Mouse (Mus musculus): ENCODE measurements around the gene Hexa. TPM values are rescaled to one million over a fixed set of nuclear protein-coding genes. Genes with fewer than 3 reads are reported as not detected.

Gene Hexa
- polyA plus RNA-seq (2012; rRNA removed): 24.9 and 35.8 TPM in 2 replicates

DNA sequence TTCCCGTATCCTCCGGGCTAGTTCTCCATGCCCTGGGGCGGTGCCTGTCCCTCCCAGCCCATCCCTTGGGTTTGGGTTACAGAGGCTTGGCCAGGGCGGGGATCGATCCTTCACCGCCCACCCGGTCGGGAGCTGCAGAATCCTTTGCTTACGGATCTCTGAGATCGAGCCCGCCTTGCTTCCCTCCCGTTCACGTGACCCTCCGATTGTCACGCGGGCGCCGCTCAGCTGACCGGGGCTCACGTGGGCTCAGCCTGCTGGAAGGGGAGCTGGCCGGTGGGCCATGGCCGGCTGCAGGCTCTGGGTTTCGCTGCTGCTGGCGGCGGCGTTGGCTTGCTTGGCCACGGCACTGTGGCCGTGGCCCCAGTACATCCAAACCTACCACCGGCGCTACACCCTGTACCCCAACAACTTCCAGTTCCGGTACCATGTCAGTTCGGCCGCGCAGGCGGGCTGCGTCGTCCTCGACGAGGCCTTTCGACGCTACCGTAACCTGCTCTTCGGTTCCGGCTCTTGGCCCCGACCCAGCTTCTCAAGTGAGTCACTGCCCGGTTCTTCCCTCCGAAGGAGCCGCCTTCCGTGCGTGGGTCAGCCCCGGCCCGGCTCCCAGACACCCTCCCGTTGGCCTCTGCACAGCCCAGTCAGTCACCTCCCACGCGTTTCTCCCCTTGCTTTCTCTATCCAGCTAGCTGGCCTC lies at the start of gene Hexa, which contains the start of gene Tmem202:
Gene Hexa (plus strand): TSS at position 100 of the 697 bp plus-strand sequence.
Gene Tmem202 (minus strand): TSS at position 407 of the 697 bp plus-strand sequence.

DNA sequence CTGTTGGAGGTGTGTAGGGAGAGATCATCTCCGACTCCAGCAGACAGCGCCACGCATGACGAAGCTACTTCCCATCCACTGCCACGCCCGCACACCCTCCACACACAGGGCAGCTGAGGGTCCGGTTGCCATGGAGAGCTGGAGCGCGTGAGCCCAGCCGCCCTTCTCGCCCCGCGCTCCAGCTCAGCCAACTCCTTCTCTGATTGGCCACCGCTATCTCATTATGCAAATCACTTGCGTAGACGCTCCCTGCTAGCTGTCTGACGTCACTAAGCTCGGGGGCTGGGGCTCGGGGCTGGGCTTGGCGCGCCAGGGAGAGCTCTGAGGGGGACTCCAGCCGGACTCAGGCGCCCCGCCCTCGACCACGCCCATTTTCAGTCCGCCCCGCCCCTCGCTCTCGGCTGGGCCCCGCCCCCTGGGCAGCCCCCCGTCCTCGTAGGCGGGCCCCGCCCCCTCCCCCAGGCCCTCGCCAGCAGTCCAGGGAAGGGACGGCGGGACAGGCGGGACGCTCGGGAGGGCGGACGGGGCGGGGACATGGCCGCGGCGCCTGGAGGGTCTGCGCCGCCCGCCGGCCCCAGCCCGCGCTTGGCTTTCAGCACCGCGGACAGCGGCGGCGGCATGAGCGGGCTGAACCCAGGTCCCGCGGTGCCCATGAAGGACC lies 38.6 kb downstream of the Hexa start, which contains the start of gene Celf6:
Gene Celf6 (plus strand): TSS at position 74 of the 661 bp plus-strand sequence.

Other genes starting within 250 kb of the Hexa start
- gene Adpgk, start 248.0 kb upstream of the Hexa start, polyA plus RNA-seq (2012; rRNA removed): 26.7 and 33.1 TPM in 2 replicates
- 11.6 and 16.9 TPM in 2 replicates for gene Bbs4, start 186.0 kb upstream of the Hexa start, polyA plus RNA-seq (2012; rRNA removed)
- gene Arih1, start 52.9 kb upstream of the Hexa start, polyA plus RNA-seq (2012; rRNA removed): 72.2 and 125 TPM in 2 replicates
- gene Tmem202, start 307 bp downstream of the Hexa start, polyA plus RNA-seq (2012; rRNA removed): 0.07 TPM in 1 of 2 replicates, not detected in the other
- 4.0 and 5.4 TPM in 2 replicates for gene Celf6, start 38.4 kb downstream of the Hexa start, polyA plus RNA-seq (2012; rRNA removed)
- 67.3 and 90.3 TPM in 2 replicates for gene Parp6, start 77.7 kb downstream of the Hexa start, polyA plus RNA-seq (2012; rRNA removed)
- gene Pkm, start 116.8 kb downstream of the Hexa start, polyA plus RNA-seq (2012; rRNA removed): 1,514 and 2,121 TPM in 2 replicates
- gene Gramd2, start 140.6 kb downstream of the Hexa start, polyA plus RNA-seq (2012; rRNA removed): 0.32 and 0.76 TPM in 2 replicates
- 8.0 and 11.1 TPM in 2 replicates for gene Senp8, start 211.2 kb downstream of the Hexa start, polyA plus RNA-seq (2012; rRNA removed)
- gene Myo9a, start 211.4 kb downstream of the Hexa start, polyA plus RNA-seq (2012; rRNA removed): 11.6 and 18.1 TPM in 2 replicates